8 mouse cellular contexts compared by ENCODE assay signal in the genomic region with DNA sequence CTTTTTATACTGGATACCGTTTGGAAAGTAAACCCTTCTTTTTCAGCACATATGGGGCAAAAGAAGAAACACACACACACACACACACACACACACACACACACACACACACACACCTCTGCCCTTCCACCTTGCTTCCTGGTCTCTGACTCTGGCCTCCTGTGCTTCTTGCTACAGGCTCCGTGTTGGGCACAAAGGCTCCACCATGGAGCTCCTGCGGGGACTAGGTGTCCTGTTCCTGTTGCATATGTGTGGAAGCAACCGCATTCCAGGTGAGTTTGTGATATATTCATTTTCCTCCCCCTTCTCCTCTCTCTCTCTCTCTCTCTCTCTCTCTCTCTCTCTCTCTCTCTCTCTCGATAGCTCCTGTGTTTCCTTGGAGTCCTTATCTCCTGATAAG. TPM values are rescaled to one million over a fixed set of nuclear protein-coding genes. Genes with fewer than 3 reads are reported as not detected.
DNase-seq lines count a peak whose midpoint lies in the region; ATAC-seq lines count a peak whose summit lies in the region.
"Had no signal": no experiment of that assay in that cellular context is flagged by ENCODE, and none has a peak within 500 bp of the region (broad histone marks: within the 10 kb centered on the region; RNA-seq: fewer than 3 reads in every experiment).

No protein-coding gene starts in this region.

- peak overlapping the region; percentile 83 for H3K27ac ChIP-seq in hindbrain, embryonic 10.5 days
- no peak overlapping the region for H3K27ac ChIP-seq in liver, embryonic 15.5 days (replicated peaks)

- 23% methylated on average over 5 of the region's 5 CpGs for WGBS in hindbrain, embryonic 10.5 days
- WGBS in liver, embryonic 15.5 days (ENCODE audit: insufficient replicate concordance), result 25% methylated on average over 5 of the region's 5 CpGs

- H3K9me3 ChIP-seq in megakaryocyte, embryonic 14.5 days, result no peaks in the 10 kb centered on the region
- no peaks in the 10 kb centered on the region for H3K9me3 ChIP-seq in hindbrain, embryonic 10.5 days
- H3K9me3 ChIP-seq in liver, embryonic 15.5 days (replicated peaks), result no peaks in the 10 kb centered on the region

- no peak for ATAC-seq in megakaryocyte, adult 5-6 weeks (ENCODE audit: poor library complexity, severe bottlenecking)
- no peak for ATAC-seq in liver, embryonic 15.5 days (ENCODE audit: insufficient read depth)

- H3K27me3 ChIP-seq in megakaryocyte, embryonic 14.5 days (replicated peaks), result no peaks in the 10 kb centered on the region
- peaks cover 24% of the 10 kb centered on the region for H3K27me3 ChIP-seq in hindbrain, embryonic 10.5 days (ENCODE audit: insufficient read depth, poor library complexity, severe bottlenecking)
- H3K27me3 ChIP-seq in liver, embryonic 15.5 days, result peaks cover 20% of the 10 kb centered on the region

- H3K4me1 ChIP-seq in megakaryocyte, embryonic 14.5 days, result peaks cover 71% of the 10 kb centered on the region
- peaks cover 58% of the 10 kb centered on the region for H3K4me1 ChIP-seq in hindbrain, embryonic 10.5 days (replicated peaks)
- H3K4me1 ChIP-seq in liver, embryonic 15.5 days (replicated peaks), result 0 out of 2 replicates have a peak, but pooled peaks cover 7% of the 10 kb centered on the region

- peak overlapping the region; percentile 95 for H3K4me3 ChIP-seq in megakaryocyte, embryonic 14.5 days (replicated peaks)
- peak overlapping the region; percentile 70 for H3K4me3 ChIP-seq in hindbrain, embryonic 10.5 days
- H3K4me3 ChIP-seq in liver, embryonic 15.5 days (replicated peaks), result peak overlapping the region; percentile 45

- no peak overlapping the region for H3K9ac ChIP-seq in liver, embryonic 15.5 days

- no peak for DNase-seq in hindbrain, embryonic 10.5 days (ENCODE audit: low spot score)
- DNase-seq in right cerebral cortex, postnatal 36 days (ENCODE audit: low spot score in 2 of 2), result no peak
- DNase-seq in right cerebral cortex, postnatal 14 days, result no peak
- no peak for DNase-seq in urinary bladder, postnatal 14 days (ENCODE audit: low spot score)
- DNase-seq: right cerebral cortex, postnatal 4 days had no signal

- peak overlapping the region; percentile 69 for H3K4me2 ChIP-seq in liver, embryonic 15.5 days

- H3K36me3 ChIP-seq in megakaryocyte, embryonic 14.5 days (replicated peaks; ENCODE audit: low read length), result peaks cover 68% of the 10 kb centered on the region
- peaks cover 29% of the 10 kb centered on the region for H3K36me3 ChIP-seq in hindbrain, embryonic 10.5 days
- H3K36me3 ChIP-seq in liver, embryonic 15.5 days (replicated peaks), result no peaks in the 10 kb centered on the region

RNA-seq across cellular contexts. Expression of a gene that starts 0.8 kb away (rescaled TPM):
- 258 and 405 TPM in 2 replicates for polyA plus RNA-seq in megakaryocyte, embryonic 14.5 days (2012; ENCODE audit: insufficient read depth, low replicate concordance)
- 27.3 and 28.8 TPM in 2 replicates for total RNA-seq in megakaryocyte, adult 5-6 weeks (2015)
- 32.7 and 37.6 TPM in 2 replicates for total RNA-seq in megakaryocyte, adult 5-6 weeks (2017)
- polyA plus RNA-seq in hindbrain, embryonic 10.5 days (2016; fragmentation: Nextera tagmentation; extraction: Ambion mirVana), result 27.3 and 33.8 TPM in 2 replicates
- 26.0 and 29.6 TPM in 2 replicates for polyA plus RNA-seq in liver, embryonic 15.5 days (2015; fragmentation: Nextera tagmentation; extraction: Ambion mirVana)

Comparison
In these comparisons a context has a peak if more than half of its experiments do, and no peak if none do; other contexts are left out.
1. H3K4me3 ChIP-seq: peak in every context shown above with its lines; median percentile 95 in megakaryocyte, embryonic 14.5 days; 70 in hindbrain, embryonic 10.5 days; 45 in liver, embryonic 15.5 days.